Mouse (Mus musculus) E14TG2a.4 (cell line): Measurements from ENCODE around the gene Ttc39a.
A peak's percentile ranks its signal among the peaks of the same experiment; 100 is the strongest.

Source experiments
- H3K27me3 ChIP-seq: 2 replicates; pipeline ENCODE4 v1.6.1; 2014; ENCODE audit warnings: low read length, control low read depth; ENCODE audit not compliant: insufficient read depth
- H3K36me3 ChIP-seq: 2 replicates; pipeline ENCODE4 v1.6.1; 2014; ENCODE audit warnings: low read length, control low read depth; ENCODE audit not compliant: insufficient read depth
- H3K4me1 ChIP-seq: replicated peaks from 2 replicates; pipeline ENCODE4 v1.6.1; 2014; ENCODE audit warnings: low read depth, low read length, control low read depth
- H3K4me3 ChIP-seq: replicated peaks from 2 replicates; pipeline ENCODE4 v1.5.1; 2014; ENCODE audit warnings: mild to moderate bottlenecking, low read length
- H3K9me3 ChIP-seq: 2 replicates; pipeline ENCODE4 v1.6.1; 2014; ENCODE audit warnings: low read length, control low read depth
- CTCF ChIP-seq: conservative IDR thresholded peaks from 2 replicates; pipeline ENCODE4 v1.5.1; 2014; ENCODE audit warnings: low read length
- NANOG ChIP-seq: IDR thresholded peaks from 2 replicates; pipeline ENCODE4 v1.6.1; 2014; ENCODE audit warnings: borderline replicate concordance, low read length, mixed read lengths
- POU5F1 ChIP-seq: IDR thresholded peaks from 2 replicates; pipeline ENCODE4 v1.6.1; 2014; ENCODE audit warnings: low read length, borderline replicate concordance

Ttc39a gene

DNA sequence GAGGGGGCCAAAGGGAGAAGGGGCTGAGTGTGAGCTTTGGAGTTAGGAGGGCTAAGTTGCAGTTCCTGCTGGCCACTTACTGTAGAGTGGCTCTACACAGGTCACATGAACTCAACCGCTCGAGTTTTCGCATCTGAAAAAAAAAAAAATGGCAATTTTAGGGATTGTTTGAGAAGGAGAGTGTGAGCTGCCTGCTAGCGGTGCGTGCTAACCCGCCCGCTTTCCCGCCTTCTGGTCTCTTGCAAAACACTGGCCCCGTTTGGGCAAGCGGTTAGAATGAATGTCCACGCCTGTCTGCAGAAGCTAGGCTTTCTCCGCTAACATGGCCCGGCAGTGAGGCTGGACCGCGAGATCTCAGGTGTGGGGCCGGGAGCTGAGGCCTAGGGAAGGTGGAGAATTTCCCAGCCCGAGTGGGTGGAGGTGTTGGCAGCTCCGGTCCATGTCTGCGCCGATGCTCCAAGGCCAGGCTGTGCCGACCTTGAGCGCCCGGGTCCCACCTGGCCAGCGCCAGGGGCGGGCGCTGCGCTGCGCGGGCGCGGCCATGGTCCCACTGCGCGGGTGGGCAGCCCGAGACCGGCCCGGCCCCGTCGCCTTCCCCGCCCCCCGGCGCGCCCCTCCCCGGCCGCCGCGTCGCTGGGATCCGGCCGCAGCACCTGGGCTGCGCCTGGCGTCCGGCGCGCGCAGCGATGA, at the start of gene Ttc39a:
Ttc39a (plus strand) TSS at position 138 of the 690 bp plus-strand sequence.
- Histone ChIP-seq H3K4me1 (peaks cover 10% of the 10 kb centered on the region), H3K27me3 (peaks cover 62% of the 10 kb centered on the region), H3K4me3 (peak within 1 kb of the TSS; percentile 78), H3K36me3 (no peaks in the 10 kb centered on the region), H3K9me3 (no peaks in the 10 kb centered on the region)
- TF ChIP-seq CTCF (no peak), POU5F1 (no peak), NANOG (no peak)

DNA sequence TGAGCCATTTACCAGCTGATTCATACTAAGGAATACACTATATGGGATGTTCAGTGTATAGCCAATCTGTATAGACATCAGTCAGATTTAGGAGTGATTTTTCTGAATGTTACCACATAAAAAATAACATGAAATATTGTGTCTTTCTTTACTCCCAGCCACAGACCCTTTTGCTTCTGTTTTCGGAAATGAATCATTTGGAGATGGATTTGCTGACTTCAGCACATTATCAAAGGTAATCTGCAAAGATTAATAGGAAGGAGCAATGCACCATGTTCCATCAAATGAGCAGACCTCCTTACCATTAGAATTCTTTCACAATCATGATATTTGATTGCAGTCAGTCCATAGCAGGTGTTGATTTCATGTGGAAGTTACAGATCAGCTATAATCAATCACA, 28.3 kb upstream of the Ttc39a start:
- no peaks in the 10 kb centered on the region for H3K9me3 ChIP-seq
- no peak for TF ChIP-seq CTCF
- no peak for TF ChIP-seq NANOG
- no peak for TF ChIP-seq POU5F1
- no peaks in the 10 kb centered on the region for H3K27me3 ChIP-seq
- no peaks in the 10 kb centered on the region for H3K4me1 ChIP-seq
- H3K36me3 ChIP-seq, result peaks cover 8% of the 10 kb centered on the region
- no peak overlapping the region for H3K4me3 ChIP-seq

DNA sequence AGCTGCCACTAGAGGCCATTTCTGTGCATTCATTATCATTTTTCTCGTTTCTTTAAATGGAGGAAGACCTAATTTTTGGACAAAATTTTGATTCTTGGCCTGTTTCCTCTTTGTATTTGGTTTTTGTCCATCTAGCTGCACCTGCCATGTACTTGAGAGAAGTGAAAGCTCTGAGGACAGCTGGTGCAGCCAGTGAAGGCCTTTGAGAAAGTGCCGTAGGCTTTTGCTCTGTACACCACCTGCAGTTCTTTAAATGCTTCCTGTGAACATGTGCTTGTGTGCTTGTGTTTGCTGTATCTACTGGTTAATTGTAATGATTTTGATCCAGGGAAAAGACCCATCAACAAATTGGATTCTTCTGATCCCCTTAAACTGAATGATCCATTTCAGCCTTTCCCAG, 24.0 kb upstream of the Ttc39a start:
- no peaks in the 10 kb centered on the region for H3K4me1 ChIP-seq
- TF ChIP-seq POU5F1 (no peak), NANOG (no peak), CTCF (no peak)
- no peaks in the 10 kb centered on the region for H3K27me3 ChIP-seq
- H3K4me3 ChIP-seq, result no peak overlapping the region
- peaks cover 6% of the 10 kb centered on the region for H3K36me3 ChIP-seq
- no peaks in the 10 kb centered on the region for H3K9me3 ChIP-seq

DNA sequence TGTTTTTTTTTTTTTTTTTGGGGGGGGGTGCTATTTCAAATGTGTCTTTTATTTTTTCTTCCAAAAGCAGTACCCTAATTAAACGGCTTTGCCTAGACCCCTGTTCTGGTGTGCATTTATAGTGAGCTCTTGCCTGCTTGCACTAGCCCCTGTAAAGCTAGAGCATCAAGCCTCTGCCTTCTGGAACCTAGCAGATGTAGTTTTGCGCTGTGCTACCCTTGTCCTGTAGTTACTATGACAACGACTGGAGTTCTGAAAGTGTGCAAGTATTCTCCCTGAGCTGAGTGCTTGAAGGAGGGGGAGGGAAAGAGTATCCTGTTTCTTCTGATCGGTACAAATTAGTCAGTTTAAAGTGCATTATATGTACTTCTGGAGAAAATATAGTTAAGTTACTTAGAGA, 20.8 kb upstream of the Ttc39a start:
- no peak overlapping the region for H3K4me3 ChIP-seq
- no peaks in the 10 kb centered on the region for H3K27me3 ChIP-seq
- H3K36me3 ChIP-seq, result no peaks in the 10 kb centered on the region
- no peaks in the 10 kb centered on the region for H3K9me3 ChIP-seq
- H3K4me1 ChIP-seq, result no peaks in the 10 kb centered on the region
- no peak for TF ChIP-seq NANOG
- no peak for TF ChIP-seq CTCF
- TF ChIP-seq POU5F1, result no peak

DNA sequence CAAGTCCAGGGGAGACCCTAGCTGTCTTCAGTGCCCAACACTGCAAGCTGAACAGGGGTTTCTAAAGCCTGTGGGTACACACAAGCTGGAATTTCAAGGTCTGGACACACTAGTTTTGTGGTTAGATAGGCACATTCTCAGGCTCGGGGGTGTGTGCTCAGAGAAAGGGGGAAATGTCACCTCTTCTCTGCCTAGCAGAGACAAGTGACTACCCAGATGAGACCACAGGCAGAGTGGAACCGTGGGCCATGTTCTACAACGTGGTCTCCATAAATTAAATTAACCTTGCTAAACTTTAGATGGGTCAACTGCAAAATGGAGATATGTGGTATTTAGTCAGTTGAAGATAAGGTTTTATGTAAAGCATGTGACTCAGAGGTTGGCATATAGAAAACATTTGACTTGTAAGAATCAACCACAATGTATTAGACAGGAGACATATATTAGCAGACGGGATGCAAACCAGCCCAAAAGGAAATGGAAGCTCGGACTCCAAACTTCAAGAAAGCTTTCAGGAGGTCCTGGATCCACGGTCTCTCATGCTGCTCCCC, 13.1 kb upstream of the Ttc39a start:
- Histone ChIP-seq H3K9me3 (no peaks in the 10 kb centered on the region), H3K4me3 (no peak overlapping the region), H3K27me3 (peaks cover 46% of the 10 kb centered on the region), H3K36me3 (no peaks in the 10 kb centered on the region), H3K4me1 (peaks cover 8% of the 10 kb centered on the region)
- TF ChIP-seq POU5F1, result no peak
- TF ChIP-seq NANOG, result no peak
- TF ChIP-seq CTCF, result no peak

DNA sequence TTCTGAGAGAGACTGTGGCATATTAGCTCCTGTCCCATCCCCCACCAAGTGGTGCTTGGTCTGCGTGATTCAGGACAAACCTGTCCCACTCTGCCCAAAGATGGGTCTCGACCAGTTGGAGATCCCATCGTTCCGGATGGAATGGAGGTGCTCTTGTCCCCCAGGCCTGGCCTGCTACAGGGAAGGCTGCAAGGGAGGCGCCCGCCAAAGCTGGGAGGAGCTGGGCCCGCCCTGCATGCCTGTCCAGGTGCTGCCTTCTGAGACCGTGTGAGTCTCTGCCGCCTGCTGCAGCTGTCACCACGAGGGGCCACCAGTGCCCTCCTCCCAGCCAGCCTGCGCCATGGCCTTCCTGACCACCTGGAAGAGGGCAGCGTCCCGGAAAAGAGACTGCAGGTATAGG, 12.5 kb upstream of the Ttc39a start:
- peak overlapping the region; percentile 55 for H3K4me3 ChIP-seq
- H3K4me1 ChIP-seq, result peaks cover 8% of the 10 kb centered on the region
- peaks cover 46% of the 10 kb centered on the region for H3K27me3 ChIP-seq
- H3K9me3 ChIP-seq, result no peaks in the 10 kb centered on the region
- no peaks in the 10 kb centered on the region for H3K36me3 ChIP-seq
- TF ChIP-seq NANOG (no peak), POU5F1 (no peak), CTCF (no peak)

DNA sequence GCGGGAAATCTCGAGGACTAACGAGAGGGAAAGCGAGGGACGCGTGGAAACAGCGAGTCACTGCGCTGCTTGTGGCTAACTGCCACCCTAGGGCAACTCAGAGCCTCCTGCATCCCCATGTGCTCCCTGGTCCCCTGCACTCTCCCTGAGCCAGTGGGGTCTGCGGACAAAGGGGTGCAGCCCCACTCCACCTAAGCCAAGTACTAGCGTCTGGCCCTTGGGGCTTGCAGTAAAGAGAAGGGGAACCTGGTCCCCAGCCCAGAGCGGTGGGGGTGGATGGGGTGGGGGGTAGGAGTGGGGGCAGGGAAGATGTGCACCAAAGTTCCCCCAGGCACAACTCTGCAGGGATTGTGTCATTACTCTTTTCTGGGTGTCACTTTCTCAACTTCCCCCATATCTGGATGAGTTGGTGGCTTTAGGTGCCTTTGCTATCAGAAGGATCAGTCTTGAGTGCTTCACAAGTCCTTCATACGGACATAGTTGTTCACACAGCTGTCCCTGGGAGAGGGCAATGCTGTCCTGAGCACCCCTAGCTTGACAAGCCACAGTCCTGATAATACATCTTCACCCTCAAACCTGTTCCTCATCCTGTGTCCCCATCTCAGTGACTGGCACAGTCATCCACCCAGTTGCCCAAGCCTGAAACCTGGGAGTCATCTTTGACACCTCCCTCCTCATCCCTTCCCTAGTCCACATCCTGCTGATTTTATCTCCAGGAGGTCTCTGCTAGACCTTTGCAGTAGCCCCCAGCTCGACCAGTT, 11.9 kb upstream of the Ttc39a start:
- peaks cover 46% of the 10 kb centered on the region for H3K27me3 ChIP-seq
- H3K9me3 ChIP-seq, result no peaks in the 10 kb centered on the region
- TF ChIP-seq POU5F1, result no peak
- no peak for TF ChIP-seq NANOG
- no peak for TF ChIP-seq CTCF
- peak overlapping the region; percentile 55 for H3K4me3 ChIP-seq
- H3K36me3 ChIP-seq, result no peaks in the 10 kb centered on the region
- H3K4me1 ChIP-seq, result peaks cover 8% of the 10 kb centered on the region

DNA sequence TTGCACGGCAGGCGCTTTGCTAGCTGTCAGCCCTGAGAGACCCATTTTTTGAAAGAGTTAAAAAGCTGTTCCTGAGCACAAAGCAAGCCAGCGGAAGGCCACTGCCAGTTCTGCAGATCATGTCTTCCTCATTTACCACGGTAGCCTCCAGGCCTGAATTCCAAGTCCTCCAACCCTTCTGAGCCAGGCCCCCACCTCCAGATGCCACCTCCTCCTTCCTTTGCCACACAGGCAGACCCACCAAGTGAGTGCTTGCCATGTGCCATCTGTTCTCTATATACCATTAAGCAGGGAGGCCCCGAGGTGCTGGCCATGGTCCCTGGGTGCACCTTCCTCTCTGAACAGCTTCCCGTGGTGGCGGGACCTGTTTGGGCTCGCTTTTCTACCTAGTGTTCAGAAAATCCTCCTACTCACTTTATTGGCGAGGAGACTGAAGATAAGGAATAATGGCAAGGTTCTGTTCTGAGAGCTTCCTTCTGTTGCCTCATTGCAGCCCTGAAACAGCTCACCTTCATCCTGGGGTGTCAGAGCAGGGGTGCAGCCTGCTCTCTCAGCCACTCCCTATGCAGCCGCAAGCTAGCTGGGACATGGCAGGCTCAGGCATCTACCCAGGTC, 6.0 kb upstream of the Ttc39a start:
- Histone ChIP-seq H3K36me3 (no peaks in the 10 kb centered on the region), H3K27me3 (peaks cover 31% of the 10 kb centered on the region), H3K4me1 (no peaks in the 10 kb centered on the region; the same call in 1 of the 2 replicates), H3K4me3 (no peak overlapping the region), H3K9me3 (no peaks in the 10 kb centered on the region)
- TF ChIP-seq NANOG (no peak), CTCF (no peak), POU5F1 (no peak)
